Mouse (Mus musculus) ES-Bruce4 (cell line): ENCODE results near the gene Htr2c.

Experiments used
- CTCF ChIP-seq: IDR thresholded peaks from one replicate; pipeline ENCODE4 v1.8.1; 2011; ENCODE audit warnings: low read depth, low read length
- EP300 ChIP-seq: IDR thresholded peaks from 2 replicates; pipeline ENCODE4 v1.6.1; 2011; ENCODE audit warnings: low read depth, low read length; ENCODE audit not compliant: insufficient read depth
- POLR2A ChIP-seq: IDR thresholded peaks from one replicate; pipeline ENCODE4 v1.8.1; 2011; ENCODE audit warnings: low read length; ENCODE audit not compliant: insufficient read depth

DNA sequence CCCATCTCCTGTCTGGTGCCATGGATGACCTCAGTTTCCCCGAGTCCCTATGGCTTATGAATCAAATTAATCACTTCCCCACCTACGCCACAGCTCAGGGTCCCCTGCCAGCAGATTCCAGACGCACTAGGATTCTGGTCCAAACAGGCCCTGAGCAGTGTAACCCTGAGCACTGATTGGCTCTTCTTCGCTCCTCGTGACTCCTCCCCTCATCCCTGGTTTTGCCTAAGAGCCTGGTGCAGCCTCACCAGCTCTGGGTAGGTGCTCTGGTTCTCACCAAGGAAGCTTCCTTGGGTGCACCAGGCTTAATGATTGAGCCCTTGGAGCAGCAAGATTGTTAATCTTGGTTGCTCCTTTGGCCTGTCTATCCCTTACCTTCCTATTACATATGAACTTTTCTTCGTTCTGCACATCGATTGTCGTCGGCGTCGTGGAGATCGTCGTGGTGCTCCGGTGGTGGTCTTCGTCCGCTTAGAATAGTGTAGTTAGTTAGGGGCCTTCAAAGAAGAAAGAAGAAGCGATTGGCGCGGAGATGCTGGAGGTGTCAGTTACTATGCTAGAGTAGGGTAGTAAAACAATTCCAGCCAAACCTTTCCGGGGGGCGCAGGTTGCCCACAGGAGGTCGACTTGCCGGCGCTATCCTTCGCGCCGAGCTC is at the start of gene Htr2c:
- no peak for TF ChIP-seq CTCF
- no peak for TF ChIP-seq EP300
- no peak for TF ChIP-seq POLR2A
